Mouse (Mus musculus) hematopoietic stem cell, adult 5-6 weeks (primary cell): ENCODE results near the gene Sec61b. TPM values are rescaled to one million over a fixed set of nuclear protein-coding genes. Genes with fewer than 3 reads are reported as not detected.

Source experiments
- ATAC-seq, 2 experiments: fragments of 125-278 bp in 1 of 2; replicated peaks in 1 of 2; 2 replicates each; pipeline ENCODE4 v1.8.0; 2016 to 2017; ENCODE audit warnings: inconsistent platforms in 2 of 2, mild to moderate bottlenecking in 2 of 2, moderate number of reproducible peaks in 2 of 2, low read depth in 1 of 2, moderate TSS enrichment in 1 of 2; ENCODE audit not compliant: low FRiP score in 2 of 2, poor library complexity in 2 of 2, severe bottlenecking in 2 of 2, insufficient read depth in 1 of 2, low TSS enrichment in 1 of 2
- total RNA-seq: library from RNA; stranded (forward); fragments of 172-1452, 232-1000 nt; gene quantifications from 2 replicates; pipeline ENCODE4 v1.2.3, GENCODE M21; 2017

Gene Sec61b
- total RNA-seq, 1 experiment from 2014 or later, result 93.9 TPM

DNA sequence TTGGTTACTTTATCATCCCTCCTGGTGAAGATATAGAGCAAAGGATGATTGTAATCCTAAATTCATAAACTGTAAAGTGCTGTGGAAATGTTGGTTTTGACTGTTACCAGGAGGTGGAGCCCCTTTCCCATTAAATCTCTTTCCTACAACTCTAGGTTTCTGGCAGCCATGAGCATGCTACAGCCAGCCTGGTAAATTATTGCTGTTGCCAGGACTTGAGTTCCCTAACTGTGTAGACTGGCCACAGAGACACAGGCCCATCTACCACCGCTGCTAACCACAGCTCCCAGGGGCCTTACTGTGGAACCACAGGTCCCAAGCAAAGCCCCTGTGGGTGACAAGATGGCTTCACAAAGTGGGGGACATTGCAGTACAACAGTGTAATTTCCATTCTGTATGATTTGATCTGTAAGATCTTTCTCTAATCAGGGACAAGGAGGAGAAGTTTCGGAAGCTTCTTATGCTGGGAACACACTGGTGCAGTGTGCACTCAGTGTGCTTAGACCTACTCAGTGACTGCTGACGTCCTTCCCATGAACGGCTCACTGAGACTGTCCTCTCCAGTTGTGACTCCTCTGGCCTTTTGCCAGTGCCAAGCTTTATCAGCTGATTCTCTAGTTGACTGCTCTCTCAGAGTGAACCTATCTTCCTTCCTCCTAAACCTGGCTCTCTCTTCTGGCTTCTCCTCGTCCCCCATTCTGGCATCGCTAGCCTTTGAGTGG lies 47.6 kb downstream of the Sec61b start:
- ATAC-seq, result peak; percentile 35 to 58; a peak in 2 of 4 replicates

DNA sequence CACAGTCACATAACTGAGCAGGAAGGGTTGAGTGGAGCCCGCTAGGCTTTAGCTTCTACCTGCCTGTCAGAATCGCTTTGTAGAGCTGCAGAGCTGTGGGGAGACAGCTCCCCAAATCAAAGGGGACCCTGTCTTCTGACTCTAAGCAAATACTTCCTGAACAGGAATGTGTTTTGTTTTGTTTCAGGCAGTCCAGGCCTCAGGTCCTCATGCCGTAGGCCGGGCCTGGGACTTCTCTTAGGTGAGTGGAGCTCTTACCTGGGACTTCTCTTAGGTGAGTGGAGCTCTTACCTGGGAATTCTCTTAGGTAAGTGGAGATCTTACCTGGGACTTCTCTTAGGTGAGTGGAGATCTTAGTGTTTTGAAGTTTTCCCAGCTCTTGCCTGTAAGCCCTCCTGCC lies 55.4 kb downstream of the Sec61b start:
- no peak for ATAC-seq

Other genes with a start within 250 kb of the Sec61b start
- 34.1 and 38.3 TPM in 2 replicates for gene Tgfbr1, start 121.4 kb upstream of the Sec61b start, total RNA-seq
- 24.9 and 25.0 TPM in 2 replicates for gene Alg2, start 325 bp upstream of the Sec61b start, total RNA-seq